Mouse (Mus musculus): ENCODE measurements at regions not wholly inside any gene's neighbourhood (a gene's known extent, or its start where the extent isn't known, plus 50 kb on each side); places are given as distances from the start of the nearest gene placed in this dataset.
A peak's percentile ranks its signal among the peaks of the same experiment; 100 is the strongest.

- no peak for DNase-seq (ENCODE audit: low spot score in 2 of 2)
These were observed 66.9 kb upstream of the Kazn start for GRCm38 (mm10) chr4:142306076-142306475.

- DNase-seq (ENCODE audit: low spot score in 2 of 2), result no peak
These were observed 64.3 kb upstream of the Kazn start for GRCm38 (mm10) chr4:142303374-142304020.

DNA sequence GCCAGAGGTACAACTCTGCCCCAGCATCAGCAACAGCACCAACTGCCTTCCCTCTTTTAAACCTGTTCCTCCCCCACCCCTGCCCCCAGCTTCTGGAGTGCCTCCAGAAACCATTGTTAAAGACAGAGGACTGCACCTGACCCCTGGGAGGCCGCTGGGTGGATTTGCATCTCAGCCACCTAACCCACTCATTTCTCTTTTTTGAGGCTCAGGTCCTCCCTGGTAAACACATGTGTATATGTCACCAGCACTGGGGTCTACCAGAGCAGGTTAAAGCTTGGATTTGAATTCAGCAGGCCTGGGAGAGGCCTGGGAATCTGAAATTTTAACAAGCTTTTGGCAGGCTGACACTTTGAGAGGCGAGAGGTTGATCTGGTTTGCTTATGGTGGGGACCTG is 63.5 kb upstream of the Kazn start:
- DNase-seq (ENCODE audit: low spot score in 2 of 2), result no peak

DNA sequence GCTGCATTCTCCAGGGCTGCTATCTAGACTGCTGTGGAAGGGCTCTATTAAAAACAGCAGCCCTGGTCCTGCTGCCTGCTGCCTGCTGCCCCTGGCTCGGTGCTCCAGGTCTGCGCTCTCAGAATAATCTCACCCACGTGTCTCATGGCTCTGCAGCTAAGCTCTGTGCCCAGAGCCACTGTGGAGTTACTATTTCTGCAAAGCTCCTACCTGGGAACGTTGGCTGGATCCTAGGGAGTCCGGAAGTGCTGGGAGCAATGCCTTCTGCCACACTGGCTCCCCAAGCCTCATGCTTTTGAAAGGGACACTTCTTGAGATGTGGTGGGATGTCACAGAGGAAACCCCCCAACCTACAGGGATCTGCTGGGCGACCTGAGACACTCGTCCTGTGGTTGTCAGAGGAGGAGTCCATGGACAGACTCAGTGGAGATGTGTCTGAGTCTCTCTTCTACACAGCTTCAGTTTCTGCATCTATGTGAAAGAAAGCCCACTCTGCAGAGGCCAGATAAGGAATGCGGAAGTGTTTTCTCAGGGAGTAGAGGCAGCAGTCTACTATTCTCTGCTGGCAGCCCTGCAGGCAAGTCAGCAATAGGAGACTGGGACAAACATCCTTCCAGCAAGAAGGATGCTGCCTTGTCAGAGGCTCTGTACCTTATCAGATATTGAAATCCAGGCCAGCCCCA is 63.0 kb upstream of the Kazn start:
- DNase-seq (ENCODE audit: low spot score in 2 of 2), result peak; percentile 46 to 57

DNA sequence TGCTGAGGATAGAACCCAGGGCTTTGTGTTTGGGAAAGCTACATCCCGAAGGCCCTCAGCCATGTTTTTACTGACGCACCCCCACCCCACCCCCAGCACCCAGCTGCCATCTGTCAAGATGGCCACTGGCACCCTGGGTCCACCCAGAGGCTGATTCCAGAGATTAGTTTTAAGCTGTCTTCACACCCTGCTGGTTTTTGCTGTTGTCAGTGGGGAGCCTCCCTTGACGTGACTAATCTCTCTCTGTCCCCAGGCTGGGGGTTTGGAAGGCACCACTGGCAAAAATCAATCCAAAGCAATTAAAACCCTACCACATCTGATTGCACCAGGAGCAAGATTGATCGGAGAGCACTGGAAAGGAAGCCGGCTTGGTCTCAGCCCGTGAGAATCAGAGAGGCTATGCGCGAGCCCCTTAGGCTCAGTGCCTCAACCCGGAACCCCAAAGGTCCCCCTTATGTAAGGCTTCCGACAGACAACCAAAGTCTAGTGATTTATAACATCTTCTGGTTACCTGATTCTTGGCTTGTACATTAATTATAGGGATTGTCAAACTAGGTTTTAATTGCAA is 59.7 kb upstream of the Kazn start:
- DNase-seq (ENCODE audit: low spot score in 2 of 2), result no peak

GRCm38 (mm10) chr4:142292760-142293159 is 53.6 kb upstream of the Kazn start:
- DNase-seq (ENCODE audit: low spot score in 2 of 2), result no peak

GRCm38 (mm10) chr4:142292334-142292733 is 53.1 kb upstream of the Kazn start:
- no peak for DNase-seq (ENCODE audit: low spot score in 2 of 2)

GRCm38 (mm10) chr4:142291366-142291765 is 52.2 kb upstream of the Kazn start:
- DNase-seq (ENCODE audit: low spot score in 2 of 2), result no peak
